Mouse (Mus musculus) forebrain, embryonic 11.5 days (tissue): ENCODE data around the gene Kcne2. TPM values are rescaled to one million over a fixed set of nuclear protein-coding genes. Genes with fewer than 3 reads are reported as not detected.

Experiments
- ATAC-seq: fragments of 200-750 bp; cut with Nextera tagmentation; replicated peaks from 2 replicates; pipeline ENCODE4 v1.8.0; 2017; ENCODE audit warnings: moderate TSS enrichment; ENCODE audit not compliant: low FRiP score
- DNase-seq: peaks from one replicate; pipeline ENCODE4 v3.0.0-alpha.2; 2017; ENCODE audit warnings: low spot score
- H3K27ac ChIP-seq: fragments of 300-500 bp; sonication (generic); 2 replicates; pipeline ENCODE4 v1.5.1; 2014; ENCODE audit warnings: low read depth, low read length
- H3K27me3 ChIP-seq: fragments of 300-500 bp; sonication (generic); 2 replicates; pipeline ENCODE4 v1.6.1; 2014; ENCODE audit warnings: mild to moderate bottlenecking, low read length, mixed read lengths; ENCODE audit not compliant: control insufficient read depth, insufficient read depth
- H3K36me3 ChIP-seq: fragments of 300-500 bp; sonication (generic); 2 replicates; pipeline ENCODE4 v1.6.1; 2014; ENCODE audit warnings: mild to moderate bottlenecking, low read length, moderate library complexity, mixed read lengths; ENCODE audit not compliant: control insufficient read depth, insufficient read depth
- H3K4me1 ChIP-seq: fragments of 300-500 bp; sonication (generic); replicated peaks from 2 replicates; pipeline ENCODE4 v1.6.1; 2014; ENCODE audit warnings: low read length, mixed read lengths; ENCODE audit not compliant: control insufficient read depth, insufficient read depth
- H3K4me2 ChIP-seq: fragments of 300-500 bp; sonication (generic); 2 replicates; pipeline ENCODE4 v1.6.1; 2014; ENCODE audit warnings: low read depth, mild to moderate bottlenecking, low read length, moderate library complexity, mixed read lengths; ENCODE audit not compliant: severe bottlenecking
- H3K4me3 ChIP-seq: fragments of 300-500 bp; sonication (generic); 2 replicates; pipeline ENCODE4 v1.5.1; 2014; ENCODE audit warnings: low read depth, low read length
- H3K9ac ChIP-seq: fragments of 300-500 bp; sonication (generic); 2 replicates; pipeline ENCODE4 v1.6.1; 2014; ENCODE audit warnings: low read length
- H3K9me3 ChIP-seq: fragments of 300-500 bp; sonication (generic); 2 replicates; pipeline ENCODE4 v1.6.1; 2016; ENCODE audit warnings: low read length, mixed read lengths; ENCODE audit not compliant: control insufficient read depth
- WGBS: fragments of 180-500 bp; shearing (Covaris S2); extraction: QIAGEN DNeasy Blood & Tissue Kit; methylation state at CpG from one replicate; pipeline ENCODE4 v1.1.7; 2014; 5-methylcytosine and 5-hydroxymethylcytosine counted together
- polyA plus RNA-seq: library from polyadenylated mRNA; unstranded; fragments of >200 nt; fragmentation: Nextera tagmentation; extraction: Ambion mirVana; gene quantifications from 2 replicates; pipeline ENCODE4 v1.2.1, GENCODE M21; 2014

Kcne2 gene
- polyA plus RNA-seq, 1 experiment from 2014 or later, result 0.45 TPM

GRCm38 (mm10) chr16:92300649-92301411 lies 8.6 kb downstream of the Kcne2 start, which contains the start of gene Smim11:
Gene Smim11 (plus strand): TSS chr16:92301286.
- peak within 1 kb of the TSS; percentile 89 for H3K4me2 ChIP-seq
- no peaks in the 10 kb centered on the region for H3K27me3 ChIP-seq
- H3K9ac ChIP-seq, result peak within 1 kb of the TSS; percentile 65
- ATAC-seq (peak; percentile 93), DNase-seq (peak; percentile 95)
- H3K4me3 ChIP-seq, result peak within 1 kb of the TSS; percentile 49
- WGBS, result 9% methylated on average over 32 of the region's 32 CpGs
- H3K27ac ChIP-seq, result no peak within 1 kb of the TSS
- peaks cover 2% of the 10 kb centered on the region; the same call in 1 of the 2 replicates for H3K4me1 ChIP-seq
- H3K9me3 ChIP-seq, result no peaks in the 10 kb centered on the region
- H3K36me3 ChIP-seq, result no peaks in the 10 kb centered on the region; the same call in 1 of the 2 replicates

- WGBS, result under 1% methylated on average over 12 of the region's 12 CpGs
- H3K4me3 ChIP-seq, result peak overlapping the region; percentile 49
- H3K36me3 ChIP-seq, result no peaks in the 10 kb centered on the region; the same call in 1 of the 2 replicates
- H3K9me3 ChIP-seq, result no peaks in the 10 kb centered on the region
- peak overlapping the region; percentile 65 for H3K9ac ChIP-seq
- DNase-seq (no peak), ATAC-seq (peak; percentile 67)
- peaks cover 2% of the 10 kb centered on the region; the same call in 1 of the 2 replicates for H3K4me1 ChIP-seq
- H3K27me3 ChIP-seq, result no peaks in the 10 kb centered on the region
- peak overlapping the region; percentile 89 for H3K4me2 ChIP-seq
- H3K27ac ChIP-seq, result no peak overlapping the region
Observed at GRCm38 (mm10) chr16:92301412-92301806, 9.2 kb downstream of the Kcne2 start.

- 32% methylated on average over 5 of the region's 5 CpGs for WGBS
- H3K27ac ChIP-seq, result no peak overlapping the region
Observed at GRCm38 (mm10) chr16:92301989-92302388, 9.8 kb downstream of the Kcne2 start.

GRCm38 (mm10) chr16:92302506-92302905 lies 10.3 kb downstream of the Kcne2 start:
- H3K4me2 ChIP-seq, result peak overlapping the region; percentile 89; the same call in 1 of the 2 replicates
- H3K4me3 ChIP-seq, result no peak overlapping the region
- DNase-seq (no peak), ATAC-seq (no peak)
- no peak overlapping the region for H3K27ac ChIP-seq
- WGBS, result 72% methylated on average over 5 of the region's 5 CpGs
- no peaks in the 10 kb centered on the region for H3K9me3 ChIP-seq
- H3K9ac ChIP-seq, result no peak overlapping the region
- H3K36me3 ChIP-seq, result no peaks in the 10 kb centered on the region; the same call in 1 of the 2 replicates
- peaks cover 2% of the 10 kb centered on the region; the same call in 1 of the 2 replicates for H3K4me1 ChIP-seq
- H3K27me3 ChIP-seq, result no peaks in the 10 kb centered on the region

More at GRCm38 (mm10) chr16:92301989-92302388, 9.8 kb downstream of the Kcne2 start:
- H3K27me3 ChIP-seq, result no peaks in the 10 kb centered on the region
- peaks cover 2% of the 10 kb centered on the region; the same call in 1 of the 2 replicates for H3K4me1 ChIP-seq
- peak overlapping the region; percentile 49 for H3K4me3 ChIP-seq
- no peaks in the 10 kb centered on the region; the same call in 1 of the 2 replicates for H3K36me3 ChIP-seq
- H3K9me3 ChIP-seq, result no peaks in the 10 kb centered on the region
- DNase-seq, result no peak
- 0 out of 2 replicates have a peak, but pooled peaks have one; percentile 10 for ATAC-seq
- peak overlapping the region; percentile 89 for H3K4me2 ChIP-seq
- H3K9ac ChIP-seq, result peak overlapping the region; percentile 65

GRCm38 (mm10) chr16:92305519-92305918 lies 13.3 kb downstream of the Kcne2 start:
- WGBS, result 95% methylated on average over 2 of the region's 2 CpGs
- Histone ChIP-seq H3K27ac (no peak overlapping the region), H3K9ac (no peak overlapping the region), H3K27me3 (no peaks in the 10 kb centered on the region), H3K4me3 (no peak overlapping the region), H3K9me3 (no peaks in the 10 kb centered on the region), H3K36me3 (no peaks in the 10 kb centered on the region; the same call in 1 of the 2 replicates), H3K4me1 (peaks cover 2% of the 10 kb centered on the region; the same call in 1 of the 2 replicates), H3K4me2 (no peak overlapping the region)
- DNase-seq (no peak), ATAC-seq (no peak)

GRCm38 (mm10) chr16:92307947-92308346 lies 15.8 kb downstream of the Kcne2 start:
- Histone ChIP-seq H3K4me1 (no peaks in the 10 kb centered on the region), H3K4me2 (no peak overlapping the region), H3K36me3 (no peaks in the 10 kb centered on the region; the same call in 1 of the 2 replicates), H3K9me3 (no peaks in the 10 kb centered on the region), H3K4me3 (no peak overlapping the region), H3K27me3 (no peaks in the 10 kb centered on the region), H3K27ac (no peak overlapping the region), H3K9ac (no peak overlapping the region)
- ATAC-seq (no peak), DNase-seq (no peak)
- 79% methylated on average over 3 of the region's 3 CpGs for WGBS

GRCm38 (mm10) chr16:92309126-92309525 lies 16.9 kb downstream of the Kcne2 start:
- H3K4me1 ChIP-seq, result no peaks in the 10 kb centered on the region
- H3K36me3 ChIP-seq, result no peaks in the 10 kb centered on the region; the same call in 1 of the 2 replicates
- 47% methylated on average over 4 of the region's 4 CpGs for WGBS
- no peak for DNase-seq
- no peak overlapping the region for H3K27ac ChIP-seq
- H3K9ac ChIP-seq, result no peak overlapping the region
- ATAC-seq, result 0 out of 2 replicates have a peak, but pooled peaks have one; percentile 44
- H3K4me3 ChIP-seq, result no peak overlapping the region
- no peak overlapping the region for H3K4me2 ChIP-seq
- no peaks in the 10 kb centered on the region for H3K27me3 ChIP-seq
- no peaks in the 10 kb centered on the region for H3K9me3 ChIP-seq

- peak; percentile 85 for ATAC-seq
- DNase-seq, result peak; percentile 66
- H3K4me3 ChIP-seq, result no peak overlapping the region
- H3K27ac ChIP-seq, result no peak overlapping the region
- no peaks in the 10 kb centered on the region for H3K36me3 ChIP-seq
- H3K4me2 ChIP-seq, result no peak overlapping the region
- no peaks in the 10 kb centered on the region for H3K9me3 ChIP-seq
- 0 out of 2 replicates have a peak, but pooled peaks cover 2% of the 10 kb centered on the region for H3K4me1 ChIP-seq
- no peaks in the 10 kb centered on the region for H3K27me3 ChIP-seq
- WGBS, result 52% methylated on average over 13 of the region's 13 CpGs
- H3K9ac ChIP-seq, result no peak overlapping the region
Observed at GRCm38 (mm10) chr16:92313953-92314741, 22.0 kb downstream of the Kcne2 start.
